Mouse (Mus musculus) C2C12 (cell line): ENCODE measurements around the gene Rnf185. TPM values are rescaled to one million over a fixed set of nuclear protein-coding genes. Genes with fewer than 3 reads are reported as not detected.

Experiments used
- H3K27me3 ChIP-seq: one replicate; pipeline ENCODE4 v1.6.1; 2011; ENCODE audit not compliant: control insufficient read depth, insufficient read depth, insufficient read length
- H3K36me3 ChIP-seq: one replicate; pipeline ENCODE4 v1.6.1; 2011; ENCODE audit not compliant: control insufficient read depth, insufficient read depth
- H3K4me3 ChIP-seq: one replicate; pipeline ENCODE4 v1.5.1; 2011; ENCODE audit warnings: mild to moderate bottlenecking, control low read depth; ENCODE audit not compliant: poor library complexity, insufficient read depth, severe bottlenecking
- H3K79me2 ChIP-seq: one replicate; pipeline ENCODE4 v1.6.1; 2011; ENCODE audit not compliant: control insufficient read depth, insufficient read depth
- H3K79me3 ChIP-seq: one replicate; pipeline ENCODE4 v1.6.1; 2011; ENCODE audit warnings: low read depth, control low read depth
- H3ac ChIP-seq: one replicate; pipeline ENCODE3; 2011; ENCODE audit warnings: low read depth; ENCODE audit not compliant: control insufficient read depth, insufficient read length
- CEBPB ChIP-seq: IDR thresholded peaks from one replicate; pipeline ENCODE4 v1.6.1; 2011; ENCODE audit warnings: low read depth, mild to moderate bottlenecking, control low read depth, moderate library complexity
- CTCF ChIP-seq: IDR thresholded peaks from one replicate; pipeline ENCODE4 v1.5.1; 2011; ENCODE audit not compliant: control insufficient read depth, insufficient read depth, insufficient read length
- FOSL1 ChIP-seq: IDR thresholded peaks from one replicate; pipeline ENCODE4 v1.8.0; 2011; ENCODE audit warnings: mild to moderate bottlenecking, low read length; ENCODE audit not compliant: poor library complexity, insufficient read depth, severe bottlenecking
- MAX ChIP-seq: IDR thresholded peaks from one replicate; pipeline ENCODE4 v1.6.1; 2011; ENCODE audit warnings: mild to moderate bottlenecking, control low read depth
- MYOD1 ChIP-seq: IDR thresholded peaks from one replicate; pipeline ENCODE4 v1.6.1; 2011; ENCODE audit warnings: low read depth; ENCODE audit not compliant: control insufficient read depth, insufficient read length
- MYOG ChIP-seq: IDR thresholded peaks from one replicate; pipeline ENCODE4 v1.6.1; 2011; ENCODE audit not compliant: control insufficient read depth, insufficient read length; ENCODE audit errors: extremely low read depth
- USF1 ChIP-seq: IDR thresholded peaks from one replicate; pipeline ENCODE4 v1.6.1; 2011; ENCODE audit warnings: low read depth, mild to moderate bottlenecking, control low read depth, moderate library complexity
- polyA plus RNA-seq: library from polyadenylated mRNA; unstranded; fragments of >200 nt; fragmentation: generic; extraction: Trizol; gene quantifications from one replicate; pipeline ENCODE4 v1.2.1, GENCODE M21; 2012; ENCODE audit warnings: missing spikeins

Rnf185 gene
- polyA plus RNA-seq, 1 experiment, result 18.9 TPM

- H3K27me3 ChIP-seq, result no peaks in the 10 kb centered on the region
- peaks cover 3% of the 10 kb centered on the region for H3K79me3 ChIP-seq
- peaks cover 72% of the 10 kb centered on the region for H3K79me2 ChIP-seq
- H3ac ChIP-seq, result no peak overlapping the region
- H3K4me3 ChIP-seq, result no peak overlapping the region
- TF ChIP-seq FOSL1, result no peak
- no peak for TF ChIP-seq MYOD1
- TF ChIP-seq USF1, result no peak
- TF ChIP-seq MYOG, result no peak
- TF ChIP-seq CTCF, result no peak
- no peak for TF ChIP-seq CEBPB
- TF ChIP-seq MAX, result no peak
- peaks cover 9% of the 10 kb centered on the region for H3K36me3 ChIP-seq
Observed at GRCm38 (mm10) chr11:3368983-3369382, 83.2 kb downstream of the Rnf185 start.

- H3K79me2 ChIP-seq, result peaks cover 70% of the 10 kb centered on the region
- H3K4me3 ChIP-seq, result no peak overlapping the region
- peaks cover 3% of the 10 kb centered on the region for H3K79me3 ChIP-seq
- H3K36me3 ChIP-seq, result peaks cover 9% of the 10 kb centered on the region
- no peak overlapping the region for H3ac ChIP-seq
- TF ChIP-seq FOSL1 (no peak), CEBPB (no peak), MAX (no peak), MYOD1 (no peak), MYOG (no peak), USF1 (no peak), CTCF (no peak)
- H3K27me3 ChIP-seq, result no peaks in the 10 kb centered on the region
Observed at GRCm38 (mm10) chr11:3366411-3366810, 85.8 kb downstream of the Rnf185 start.

Other genes with a start within 250 kb of the Rnf185 start
- 28.9 TPM for gene Eif4enif1, start 250.0 kb downstream of the Rnf185 start, polyA plus RNA-seq
- 136 TPM for gene Drg1, start 185.9 kb downstream of the Rnf185 start, polyA plus RNA-seq
- 29.6 TPM for gene Patz1, start 163.5 kb downstream of the Rnf185 start, polyA plus RNA-seq
- 0.71 TPM for gene Pik3ip1, start 122.0 kb downstream of the Rnf185 start, polyA plus RNA-seq
- gene Limk2, start 43.2 kb downstream of the Rnf185 start, polyA plus RNA-seq, result 21.6 TPM
- 0.21 TPM for gene Pla2g3, start 35.9 kb upstream of the Rnf185 start, polyA plus RNA-seq
- gene Inpp5j, start 52.5 kb upstream of the Rnf185 start, polyA plus RNA-seq, result 0.09 TPM
- 77.0 TPM for gene Selenom, start 62.3 kb upstream of the Rnf185 start, polyA plus RNA-seq
- gene Smtn, start 88.2 kb upstream of the Rnf185 start, polyA plus RNA-seq, result 45.9 TPM
- 21.7 TPM for gene Morc2a, start 196.8 kb upstream of the Rnf185 start, polyA plus RNA-seq